Mouse (Mus musculus) C2C12 (cell line): Measurements from ENCODE around the gene Wap. TPM values are rescaled to one million over a fixed set of nuclear protein-coding genes. Genes with fewer than 3 reads are reported as not detected.
"Not testable (repeated sequence)": the region's sequence is repeated elsewhere in the genome, so short reads cannot be mapped to it uniquely, and the experiment has no call there.

Source experiments
- H3K27me3 ChIP-seq: one replicate; pipeline ENCODE4 v1.6.1; 2011; ENCODE audit not compliant: control insufficient read depth, insufficient read depth, insufficient read length
- H3K36me3 ChIP-seq: one replicate; pipeline ENCODE4 v1.6.1; 2011; ENCODE audit not compliant: control insufficient read depth, insufficient read depth
- H3K4me3 ChIP-seq: one replicate; pipeline ENCODE4 v1.5.1; 2011; ENCODE audit warnings: mild to moderate bottlenecking, control low read depth; ENCODE audit not compliant: poor library complexity, insufficient read depth, severe bottlenecking
- H3K79me2 ChIP-seq: one replicate; pipeline ENCODE4 v1.6.1; 2011; ENCODE audit not compliant: control insufficient read depth, insufficient read depth
- H3K79me3 ChIP-seq: one replicate; pipeline ENCODE4 v1.6.1; 2011; ENCODE audit warnings: low read depth, control low read depth
- H3ac ChIP-seq: one replicate; pipeline ENCODE3; 2011; ENCODE audit warnings: low read depth; ENCODE audit not compliant: control insufficient read depth, insufficient read length
- CEBPB ChIP-seq: IDR thresholded peaks from one replicate; pipeline ENCODE4 v1.6.1; 2011; ENCODE audit warnings: low read depth, mild to moderate bottlenecking, control low read depth, moderate library complexity
- CTCF ChIP-seq: IDR thresholded peaks from one replicate; pipeline ENCODE4 v1.5.1; 2011; ENCODE audit not compliant: control insufficient read depth, insufficient read depth, insufficient read length
- FOSL1 ChIP-seq: IDR thresholded peaks from one replicate; pipeline ENCODE4 v1.8.0; 2011; ENCODE audit warnings: mild to moderate bottlenecking, low read length; ENCODE audit not compliant: poor library complexity, insufficient read depth, severe bottlenecking
- MAX ChIP-seq: IDR thresholded peaks from one replicate; pipeline ENCODE4 v1.6.1; 2011; ENCODE audit warnings: mild to moderate bottlenecking, control low read depth
- MYOD1 ChIP-seq: IDR thresholded peaks from one replicate; pipeline ENCODE4 v1.6.1; 2011; ENCODE audit warnings: low read depth; ENCODE audit not compliant: control insufficient read depth, insufficient read length
- MYOG ChIP-seq: IDR thresholded peaks from one replicate; pipeline ENCODE4 v1.6.1; 2011; ENCODE audit not compliant: control insufficient read depth, insufficient read length; ENCODE audit errors: extremely low read depth
- USF1 ChIP-seq: IDR thresholded peaks from one replicate; pipeline ENCODE4 v1.6.1; 2011; ENCODE audit warnings: low read depth, mild to moderate bottlenecking, control low read depth, moderate library complexity
- polyA plus RNA-seq: library from polyadenylated mRNA; unstranded; fragments of >200 nt; fragmentation: generic; extraction: Trizol; gene quantifications from one replicate; pipeline ENCODE4 v1.2.1, GENCODE M21; 2012; ENCODE audit warnings: missing spikeins

Gene Wap
- polyA plus RNA-seq, 1 experiment: not detected

DNA sequence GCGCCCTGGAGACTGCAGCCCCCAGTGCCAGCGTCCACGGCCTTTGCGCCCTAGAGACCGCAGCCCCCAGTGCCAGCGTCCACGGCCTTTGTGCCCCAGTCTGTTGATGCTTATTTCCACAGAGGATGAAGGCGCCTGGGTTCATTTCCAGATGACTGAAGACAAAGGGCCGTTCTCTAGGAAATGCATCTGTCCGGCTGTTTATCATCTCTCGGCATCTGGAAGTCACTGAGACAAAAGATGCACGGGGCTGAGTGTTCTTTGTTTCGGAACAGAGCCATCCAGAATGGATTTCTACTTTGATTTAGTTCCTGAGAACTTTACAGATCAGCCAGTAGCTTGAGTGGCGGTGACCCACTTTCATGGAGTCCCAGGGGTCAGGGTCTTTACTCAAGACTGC is 22.8 kb upstream of the Wap start:
- Histone ChIP-seq H3ac (no peak overlapping the region), H3K4me3 (no peak overlapping the region), H3K27me3 (peaks cover 34% of the 10 kb centered on the region), H3K79me2 (no peaks in the 10 kb centered on the region), H3K36me3 (no peaks in the 10 kb centered on the region), H3K79me3 (no peaks in the 10 kb centered on the region)
- TF ChIP-seq FOSL1 (no peak), MYOG (no peak), MYOD1 (no peak), USF1 (no peak), CEBPB (no peak), MAX (no peak), CTCF (no peak)

DNA sequence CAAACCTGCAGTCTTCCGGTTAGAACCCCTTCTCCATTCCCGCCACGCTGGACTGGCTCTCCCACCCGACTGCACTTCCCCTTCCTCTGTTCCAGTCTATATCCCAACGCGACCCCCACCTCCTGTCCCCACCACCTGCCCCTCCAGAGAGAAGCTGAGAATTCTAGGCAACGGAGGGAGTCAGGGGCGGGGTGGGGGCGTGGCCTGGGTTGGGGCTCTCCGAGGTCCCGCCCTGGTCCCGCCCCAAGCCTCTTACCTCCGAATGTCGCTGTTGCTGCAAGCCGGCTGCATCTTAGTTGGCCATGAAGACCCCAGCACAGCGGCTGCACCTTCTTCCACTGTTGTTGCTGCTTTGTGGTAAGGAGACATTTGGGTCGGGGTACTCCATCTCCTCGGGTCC is 19.8 kb upstream of the Wap start, which contains the start of gene Ramp3:
Ramp3 (plus strand) TSS at position 251 of the 400 bp plus-strand sequence.
- no peak within 1 kb of the TSS for H3K4me3 ChIP-seq
- H3K79me2 ChIP-seq: no peaks in the 10 kb centered on the region
- H3K79me3 ChIP-seq: no peaks in the 10 kb centered on the region
- TF ChIP-seq CTCF: no peak
- H3ac ChIP-seq: no peak within 1 kb of the TSS
- H3K27me3 ChIP-seq: peaks cover 46% of the 10 kb centered on the region
- H3K36me3 ChIP-seq: no peaks in the 10 kb centered on the region

DNA sequence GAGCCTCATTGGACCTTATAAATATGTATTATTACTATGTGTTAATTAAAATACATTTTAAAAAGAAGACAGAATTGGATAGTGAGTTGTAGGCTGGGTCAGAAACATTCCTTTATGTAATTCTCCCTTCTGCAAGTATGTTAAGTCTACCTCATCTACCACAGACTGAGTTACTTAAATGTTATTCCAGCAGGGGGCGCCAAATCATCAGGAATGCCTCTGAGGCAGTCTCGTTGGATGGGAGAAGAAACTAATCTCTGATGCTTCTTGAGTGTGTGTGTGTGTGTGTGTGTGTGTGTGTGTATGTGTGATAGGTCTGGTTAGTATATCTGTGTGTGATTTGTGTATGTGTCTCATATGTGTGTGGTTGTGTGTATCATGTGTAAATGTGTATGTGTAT is 16.5 kb upstream of the Wap start:
- H3K27me3 ChIP-seq: peaks cover 43% of the 10 kb centered on the region
- no peaks in the 10 kb centered on the region for H3K79me2 ChIP-seq
- TF ChIP-seq FOSL1 (no peak), CTCF (peak; percentile 6)
- H3K79me3 ChIP-seq: no peaks in the 10 kb centered on the region
- no peak overlapping the region for H3K4me3 ChIP-seq
- H3ac ChIP-seq: no peak overlapping the region
- H3K36me3 ChIP-seq: no peaks in the 10 kb centered on the region

DNA sequence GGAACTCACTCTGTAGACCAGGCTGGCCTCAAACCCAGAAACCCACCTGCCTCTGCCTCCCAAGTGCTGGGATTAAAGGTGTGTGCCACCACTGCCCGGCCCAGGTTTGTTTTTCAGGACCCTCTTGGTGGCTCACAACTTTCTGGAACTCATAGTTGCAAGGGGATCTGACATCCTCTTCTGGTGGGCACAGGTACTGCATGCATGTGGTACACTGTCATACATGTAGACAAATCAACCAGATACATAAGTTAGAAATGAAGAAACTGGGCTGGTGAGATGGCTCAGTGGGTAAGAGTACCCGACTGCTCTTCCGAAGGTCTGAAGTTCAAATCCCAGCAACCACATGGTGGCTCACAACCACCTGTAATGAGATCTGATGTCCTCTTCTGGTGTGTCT is 14.5 kb upstream of the Wap start:
- peaks cover 30% of the 10 kb centered on the region for H3K27me3 ChIP-seq
- H3K36me3 ChIP-seq, H3K79me2 ChIP-seq, H3K79me3 ChIP-seq, H3ac ChIP-seq, H3K4me3 ChIP-seq: not testable (repeated sequence)

DNA sequence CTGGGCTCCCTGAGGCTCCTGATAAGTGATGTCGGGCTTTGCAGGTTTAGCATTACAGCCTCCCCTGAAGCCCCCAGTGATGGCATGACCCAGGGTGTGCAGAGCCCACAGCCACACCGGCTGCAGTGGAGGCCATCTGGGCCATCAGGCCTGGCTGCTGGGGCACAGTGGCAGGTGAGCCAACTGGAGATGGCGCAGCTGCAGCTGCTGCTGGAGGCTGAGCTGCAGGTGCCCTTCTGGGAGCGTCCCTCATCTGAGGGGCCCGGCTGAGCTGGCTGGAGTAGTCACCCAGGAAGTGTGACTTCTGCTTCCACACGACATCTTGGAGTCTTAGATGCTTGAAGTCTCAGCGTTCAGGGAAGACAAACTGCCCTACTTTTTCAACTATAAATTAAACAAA is 12.1 kb upstream of the Wap start:
- TF ChIP-seq FOSL1 (no peak), CTCF (no peak), CEBPB (no peak), USF1 (no peak), MYOD1 (no peak), MAX (no peak), MYOG (no peak)
- Histone ChIP-seq H3K79me2 (no peaks in the 10 kb centered on the region), H3K27me3 (peaks cover 10% of the 10 kb centered on the region), H3ac (no peak overlapping the region), H3K4me3 (no peak overlapping the region), H3K36me3 (no peaks in the 10 kb centered on the region), H3K79me3 (no peaks in the 10 kb centered on the region)

DNA sequence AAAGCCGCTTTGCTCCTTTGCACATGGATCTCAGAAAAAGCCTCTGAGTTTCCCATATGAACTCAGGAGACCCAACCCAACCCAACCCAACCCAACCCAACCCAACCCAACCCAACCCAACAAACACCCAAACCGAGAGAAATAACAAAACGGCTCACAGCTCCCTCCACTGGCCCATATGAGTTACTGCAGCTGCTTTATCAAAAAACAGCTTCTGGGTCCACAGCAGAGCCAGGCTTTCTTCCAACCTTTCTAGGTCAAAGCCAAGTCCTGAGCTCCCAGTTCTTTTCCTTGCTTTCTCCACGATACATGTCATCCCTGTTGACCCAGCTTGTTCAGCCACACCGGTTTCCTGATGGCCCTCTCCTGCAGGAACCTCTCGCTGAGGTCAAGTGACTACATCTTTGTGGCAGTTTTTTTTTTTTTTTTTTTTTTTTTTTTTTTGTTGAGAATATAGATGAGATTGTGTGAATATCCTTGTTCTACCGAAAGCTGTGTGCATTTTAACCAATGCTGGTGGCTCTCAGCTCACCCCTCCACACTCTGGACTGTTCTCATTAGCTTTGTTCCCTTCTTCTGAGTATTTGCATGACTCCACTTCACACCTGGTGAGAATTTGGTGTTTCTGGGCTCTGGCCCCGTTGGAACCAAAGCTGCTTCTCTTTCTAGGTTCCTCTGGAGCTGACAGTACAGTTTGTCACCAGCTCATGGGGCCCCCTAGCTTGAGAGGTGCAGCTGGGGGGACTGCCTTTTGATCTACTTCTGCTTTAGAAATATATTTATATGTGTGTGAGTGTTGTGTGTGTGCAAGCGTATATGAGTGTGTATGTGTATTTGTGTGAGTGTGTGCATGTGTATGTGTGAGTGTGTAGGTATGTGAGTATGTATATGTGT is 9.6 kb upstream of the Wap start:
- no peak overlapping the region for H3K4me3 ChIP-seq
- H3K27me3 ChIP-seq: peaks cover 13% of the 10 kb centered on the region
- H3K79me2 ChIP-seq: no peaks in the 10 kb centered on the region
- no peak overlapping the region for H3ac ChIP-seq
- H3K79me3 ChIP-seq: no peaks in the 10 kb centered on the region
- no peaks in the 10 kb centered on the region for H3K36me3 ChIP-seq
- TF ChIP-seq MYOG: no peak
- no peak for TF ChIP-seq CTCF
- no peak for TF ChIP-seq MAX
- no peak for TF ChIP-seq FOSL1
- no peak for TF ChIP-seq USF1
- no peak for TF ChIP-seq CEBPB
- TF ChIP-seq MYOD1: no peak
